Mouse (Mus musculus): ENCODE measurements around the gene Nup153.

DNA sequence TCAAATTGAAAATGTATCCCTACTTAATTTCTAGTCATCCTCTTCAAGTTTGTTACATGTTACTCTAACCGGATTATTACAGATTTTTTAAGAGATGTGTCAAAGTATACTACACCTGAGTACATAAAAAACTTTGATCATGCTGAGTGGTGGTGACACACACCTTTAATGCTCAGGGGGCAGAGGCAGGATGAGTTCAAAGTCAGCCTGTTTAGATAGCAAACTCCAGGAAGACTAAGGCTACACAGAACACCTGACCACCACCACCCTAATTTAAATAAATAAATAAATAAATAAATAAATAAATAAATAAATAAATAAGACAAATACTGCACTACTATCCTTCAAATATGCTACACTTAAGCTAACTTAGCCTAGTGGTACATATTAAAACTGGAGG is 31.8 kb downstream of the Nup153 start:
- TF ChIP-seq POLR2A (IDR thresholded peaks at IDR 0.05; ENCODE audit: control insufficient read depth, extremely low read depth, insufficient read depth, low read length, poor library complexity) (no peak), CTCF (IDR thresholded peaks at IDR 0.05; ENCODE audit: borderline replicate concordance, control insufficient read depth, extremely low read depth, insufficient read depth, low read length, poor library complexity) (no peak)

Data from thymus, adult 2 months (tissue).